Mouse (Mus musculus): ENCODE results near the gene Gpr61. TPM values are rescaled to one million over a fixed set of nuclear protein-coding genes. Genes with fewer than 3 reads are reported as not detected.

Gene Gpr61
- total and polyA plus RNA-seq, 2 experiments: not detected

GRCm38 (mm10) chr3:108185460-108186097 lies 30.9 kb upstream of the Gpr61 start:
- Histone ChIP-seq H3K27ac (replicated peaks; ENCODE audit: insufficient read depth, low read depth, low read length) (no peak overlapping the region), H3K4me1 (ENCODE audit: control insufficient read depth, insufficient read depth, low read length) (peaks cover 5% of the 10 kb centered on the region), H3K9ac (ENCODE audit: low read depth, low read length) (peak overlapping the region; percentile 71), H3K36me3 (ENCODE audit: control insufficient read depth, insufficient read depth, low read length) (no peaks in the 10 kb centered on the region), H3K4me3 (ENCODE audit: insufficient read depth, low read depth, low read length) (peak overlapping the region; percentile 84), H3K79me2 (ENCODE audit: control insufficient read depth, insufficient read depth, low read length) (no peaks in the 10 kb centered on the region), H3K27me3 (ENCODE audit: control insufficient read depth, insufficient read depth, low read length) (no peaks in the 10 kb centered on the region)
- DNase-seq (ENCODE audit: extremely low read depth, low read depth, low spot score): no peak
- TF ChIP-seq POLR2A (IDR thresholded peaks at IDR 0.05; ENCODE audit: extremely low read depth, insufficient read depth, low read length): no peak
- TF ChIP-seq CTCF (IDR thresholded peaks at IDR 0.05; ENCODE audit: low read depth, low read length): no peak
- 8% methylated on average over 16 of the region's 16 CpGs for WGBS

- no peak for DNase-seq (ENCODE audit: extremely low read depth, low read depth, low spot score)
- H3K9ac ChIP-seq (ENCODE audit: low read depth, low read length): no peak overlapping the region
- no peaks in the 10 kb centered on the region for H3K27me3 ChIP-seq (ENCODE audit: control insufficient read depth, insufficient read depth, low read length)
- no peak overlapping the region for H3K4me3 ChIP-seq (ENCODE audit: insufficient read depth, low read depth, low read length)
- no peak overlapping the region for H3K27ac ChIP-seq (replicated peaks; ENCODE audit: insufficient read depth, low read depth, low read length)
- peaks cover 5% of the 10 kb centered on the region for H3K4me1 ChIP-seq (ENCODE audit: control insufficient read depth, insufficient read depth, low read length)
- H3K36me3 ChIP-seq (ENCODE audit: control insufficient read depth, insufficient read depth, low read length): no peaks in the 10 kb centered on the region
- TF ChIP-seq CTCF (IDR thresholded peaks at IDR 0.05; ENCODE audit: low read depth, low read length): no peak
- TF ChIP-seq POLR2A (IDR thresholded peaks at IDR 0.05; ENCODE audit: extremely low read depth, insufficient read depth, low read length): no peak
- H3K79me2 ChIP-seq (ENCODE audit: control insufficient read depth, insufficient read depth, low read length): no peaks in the 10 kb centered on the region
- 89% methylated on average over 3 of the region's 3 CpGs for WGBS
Observed at GRCm38 (mm10) chr3:108184742-108185141, 30.1 kb upstream of the Gpr61 start.

DNA sequence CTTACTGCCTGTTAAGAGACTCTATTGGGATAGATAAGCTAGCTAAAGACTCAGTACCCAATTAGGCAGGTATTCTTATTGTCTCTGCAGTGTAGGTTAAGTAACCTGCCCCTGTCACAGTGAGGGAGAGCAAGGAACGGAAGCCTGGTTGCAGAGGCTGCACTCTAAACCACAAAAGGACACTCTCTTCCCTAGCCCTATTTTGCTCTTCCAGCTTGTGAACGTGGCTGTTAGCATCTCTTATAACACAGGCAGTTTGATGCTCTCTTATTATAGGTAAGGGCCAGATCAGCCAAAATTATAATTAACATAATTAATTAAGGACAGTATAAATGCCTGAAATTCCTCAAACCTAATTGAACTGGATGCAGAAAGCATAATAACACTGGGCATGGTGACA lies 25.8 kb upstream of the Gpr61 start:
- 62% methylated on average over 2 of the region's 2 CpGs for WGBS
- H3K4me3 ChIP-seq (ENCODE audit: insufficient read depth, low read depth, low read length): no peak overlapping the region
- TF ChIP-seq CTCF (IDR thresholded peaks at IDR 0.05; ENCODE audit: low read depth, low read length) (no peak), POLR2A (IDR thresholded peaks at IDR 0.05; ENCODE audit: extremely low read depth, insufficient read depth, low read length) (no peak)

GRCm38 (mm10) chr3:108178756-108179715 lies 24.4 kb upstream of the Gpr61 start:
- H3K79me2 ChIP-seq (ENCODE audit: control insufficient read depth, insufficient read depth, low read length): no peaks in the 10 kb centered on the region
- 76% methylated on average over 7 of the region's 7 CpGs for WGBS
- no peak for DNase-seq (ENCODE audit: extremely low read depth, low read depth, low spot score)
- H3K27ac ChIP-seq (replicated peaks; ENCODE audit: insufficient read depth, low read depth, low read length): no peak overlapping the region
- H3K4me1 ChIP-seq (ENCODE audit: control insufficient read depth, insufficient read depth, low read length): no peaks in the 10 kb centered on the region
- no peaks in the 10 kb centered on the region for H3K36me3 ChIP-seq (ENCODE audit: control insufficient read depth, insufficient read depth, low read length)
- H3K27me3 ChIP-seq (ENCODE audit: control insufficient read depth, insufficient read depth, low read length): peaks cover 2% of the 10 kb centered on the region; the same call in 1 of the 2 replicates
- no peak overlapping the region for H3K9ac ChIP-seq (ENCODE audit: low read depth, low read length)
- no peak overlapping the region for H3K4me3 ChIP-seq (ENCODE audit: insufficient read depth, low read depth, low read length)
- no peak for TF ChIP-seq POLR2A (IDR thresholded peaks at IDR 0.05; ENCODE audit: extremely low read depth, insufficient read depth, low read length)
- no peak for TF ChIP-seq CTCF (IDR thresholded peaks at IDR 0.05; ENCODE audit: low read depth, low read length)

More for the DNA sequence above, 25.8 kb upstream of the Gpr61 start:
- Histone ChIP-seq H3K27ac (replicated peaks; ENCODE audit: insufficient read depth, low read depth, low read length) (no peak overlapping the region), H3K9ac (ENCODE audit: low read depth, low read length) (no peak overlapping the region), H3K36me3 (ENCODE audit: control insufficient read depth, insufficient read depth, low read length) (no peaks in the 10 kb centered on the region), H3K27me3 (ENCODE audit: control insufficient read depth, insufficient read depth, low read length) (peaks cover 2% of the 10 kb centered on the region; the same call in 1 of the 2 replicates), H3K4me1 (ENCODE audit: control insufficient read depth, insufficient read depth, low read length) (no peaks in the 10 kb centered on the region; the same call in 1 of the 2 replicates), H3K79me2 (ENCODE audit: control insufficient read depth, insufficient read depth, low read length) (no peaks in the 10 kb centered on the region)
- DNase-seq (ENCODE audit: extremely low read depth, low read depth, low spot score): no peak

DNA sequence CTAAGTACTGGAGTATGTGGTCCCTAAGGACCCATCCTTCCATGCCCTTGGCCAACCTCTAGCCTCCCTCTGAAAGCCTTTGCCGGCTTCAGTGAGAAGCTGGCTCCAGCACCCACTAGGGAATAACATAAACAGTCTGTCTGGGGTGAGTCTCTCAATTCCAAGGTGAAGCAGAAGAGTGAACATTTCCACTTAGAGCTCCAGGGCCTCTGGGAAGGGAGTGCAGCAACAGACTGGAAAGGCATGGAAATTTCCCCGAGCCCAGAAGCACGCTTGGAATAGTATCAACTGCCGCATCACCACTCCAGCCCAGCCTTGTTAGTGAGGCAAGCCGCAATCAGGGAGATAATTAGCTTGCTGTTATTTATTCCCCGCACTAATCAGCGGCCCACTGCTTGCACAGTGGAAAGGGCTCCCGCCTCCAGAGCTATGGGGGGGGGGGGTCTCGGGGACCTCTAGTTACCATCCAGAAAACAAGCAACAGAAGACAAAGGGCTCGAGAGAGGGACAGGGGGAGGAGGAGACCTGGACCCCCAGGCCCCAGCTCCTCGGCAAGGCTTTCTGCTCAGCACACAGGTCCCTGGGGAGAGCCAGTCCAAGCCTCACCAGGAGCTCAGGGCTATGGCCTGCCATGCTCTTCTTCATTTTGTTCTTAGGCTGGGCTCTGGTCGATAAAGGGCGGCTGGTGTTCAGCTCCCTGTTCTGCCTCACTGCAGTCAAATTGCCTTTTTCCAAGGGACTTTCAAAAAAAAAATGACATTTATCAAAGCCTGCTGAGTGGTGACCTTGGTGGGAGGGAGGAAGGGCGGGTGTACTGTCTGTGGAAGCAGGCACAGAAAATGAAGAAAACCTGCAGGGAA lies 20.2 kb upstream of the Gpr61 start:
- Histone ChIP-seq H3K27ac (replicated peaks; ENCODE audit: insufficient read depth, low read depth, low read length) (no peak overlapping the region), H3K36me3 (ENCODE audit: control insufficient read depth, insufficient read depth, low read length) (no peaks in the 10 kb centered on the region), H3K4me1 (ENCODE audit: control insufficient read depth, insufficient read depth, low read length) (no peaks in the 10 kb centered on the region), H3K79me2 (ENCODE audit: control insufficient read depth, insufficient read depth, low read length) (no peaks in the 10 kb centered on the region), H3K4me3 (ENCODE audit: insufficient read depth, low read depth, low read length) (no peak overlapping the region), H3K27me3 (ENCODE audit: control insufficient read depth, insufficient read depth, low read length) (peaks cover 2% of the 10 kb centered on the region; the same call in 1 of the 2 replicates), H3K9ac (ENCODE audit: low read depth, low read length) (no peak overlapping the region)
- DNase-seq (ENCODE audit: extremely low read depth, low read depth, low spot score): peak; percentile 29
- no peak for TF ChIP-seq CTCF (IDR thresholded peaks at IDR 0.05; ENCODE audit: low read depth, low read length)
- 50% methylated on average over 14 of the region's 14 CpGs for WGBS
